Mouse (Mus musculus) spleen, adult 18-20 months (tissue): ENCODE measurements at regions not wholly inside any gene's neighbourhood (a gene's known extent, or its start where the extent isn't known, plus 50 kb on each side); places are given as distances from the start of the nearest gene placed in this dataset.

Experiments
- DNase-seq, 2 experiments: peaks; one replicate each; pipeline ENCODE4 v3.0.0; 2022; ENCODE audit warnings: mixed read lengths in 2 of 2

DNA sequence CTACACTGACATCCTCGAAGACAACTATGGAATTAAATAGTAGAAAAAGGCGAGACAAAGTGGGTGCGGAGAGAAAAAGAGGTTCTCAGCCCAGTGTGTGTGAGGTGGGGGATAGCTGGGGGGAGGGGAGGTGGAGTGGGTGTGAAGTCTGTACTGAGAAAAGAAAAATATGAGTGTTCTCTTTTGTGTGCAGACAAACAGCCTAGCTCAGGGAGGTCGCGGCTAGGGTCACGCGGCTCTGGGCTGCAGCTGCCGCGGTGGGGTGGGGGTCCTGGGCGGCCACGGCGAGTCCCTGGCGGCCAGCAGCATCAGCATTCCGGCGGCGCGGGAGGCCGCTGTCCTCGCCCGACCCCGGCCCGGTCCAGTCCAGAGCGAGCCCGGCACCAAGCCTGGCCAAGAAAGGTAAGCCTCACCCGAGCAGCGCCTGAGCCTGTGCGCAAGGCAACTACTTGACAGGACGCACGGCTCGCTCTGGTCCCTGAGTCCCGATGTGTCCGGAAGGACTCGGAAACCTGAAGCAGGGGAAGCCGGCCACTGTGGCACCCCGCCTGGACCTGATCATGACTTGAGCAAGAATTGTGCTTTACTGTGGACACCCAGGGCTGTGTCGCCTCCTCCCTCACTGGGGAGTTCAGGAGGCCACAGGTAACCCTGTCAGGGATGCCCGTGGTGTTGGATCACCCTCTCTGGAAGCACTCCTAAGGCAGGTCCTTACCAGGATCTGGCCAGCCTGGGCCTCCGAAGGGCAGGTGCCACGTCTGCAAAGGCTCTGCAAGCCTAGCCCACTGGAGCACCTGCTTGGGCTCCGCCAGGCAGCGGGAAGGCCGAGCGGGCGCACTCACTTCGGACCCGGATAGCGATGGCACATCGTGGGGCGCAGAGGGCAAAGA is 91.4 kb upstream of the Dio3 start:
- DNase-seq = no peak

DNA sequence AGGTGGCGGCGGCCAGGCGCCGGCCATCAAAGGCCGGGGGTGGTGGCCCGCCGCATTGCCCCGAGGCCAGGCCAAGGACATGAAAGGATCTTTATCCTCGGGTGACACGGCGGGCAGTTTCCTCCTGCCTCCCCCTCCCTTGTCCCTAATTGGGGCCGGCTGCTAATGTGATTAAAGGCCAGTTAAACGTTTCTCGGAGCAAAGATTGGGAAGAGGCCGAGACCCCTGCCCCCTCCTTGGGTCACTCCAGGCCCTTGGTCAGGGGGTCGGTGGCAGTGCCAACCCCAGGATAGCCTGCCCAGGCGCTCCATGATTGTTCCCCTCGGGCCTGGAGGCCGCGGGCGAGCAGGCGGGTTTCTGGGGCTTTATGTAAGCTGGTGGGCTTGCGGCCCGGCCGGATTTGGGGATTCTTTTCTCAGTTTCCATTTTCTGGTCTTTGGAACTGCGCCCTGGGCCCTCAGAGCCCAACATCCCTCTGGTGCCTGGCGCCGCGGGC is 90.7 kb upstream of the Dio3 start:
- DNase-seq = no peak

DNA sequence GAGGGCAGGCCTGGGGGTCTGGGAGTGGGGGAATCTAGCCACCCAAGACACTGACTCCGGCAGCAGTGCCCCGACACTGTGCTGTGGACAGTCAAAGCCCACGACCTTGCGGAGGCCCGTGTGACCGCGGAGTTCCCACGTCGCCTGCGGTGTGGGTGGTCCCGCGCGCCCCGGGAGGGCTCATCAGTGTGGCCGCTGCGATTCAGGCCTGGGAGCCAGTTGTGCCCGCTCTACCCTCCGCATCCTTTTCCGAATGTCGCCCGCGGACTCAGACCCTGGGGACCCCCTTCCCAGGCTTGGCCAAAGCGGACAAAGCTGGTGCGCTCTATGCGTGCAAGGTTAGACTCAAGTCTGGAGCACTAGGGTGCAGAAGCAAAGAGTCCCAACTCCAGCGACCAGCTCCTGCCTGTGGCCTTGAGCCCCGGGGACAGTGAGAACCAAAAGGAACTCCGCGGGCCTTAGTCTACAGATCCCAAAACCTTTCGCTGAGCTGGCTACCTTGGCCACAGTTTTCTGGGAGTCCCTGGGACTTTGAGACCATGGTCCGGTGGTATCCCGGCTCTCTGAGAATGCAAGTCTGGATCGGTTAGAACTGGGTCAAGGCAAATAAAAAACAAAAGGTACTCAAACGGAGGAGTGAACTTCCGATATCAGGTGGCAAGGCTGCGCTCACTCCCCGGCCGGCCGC is 90.1 kb upstream of the Dio3 start:
- no peak for DNase-seq

DNA sequence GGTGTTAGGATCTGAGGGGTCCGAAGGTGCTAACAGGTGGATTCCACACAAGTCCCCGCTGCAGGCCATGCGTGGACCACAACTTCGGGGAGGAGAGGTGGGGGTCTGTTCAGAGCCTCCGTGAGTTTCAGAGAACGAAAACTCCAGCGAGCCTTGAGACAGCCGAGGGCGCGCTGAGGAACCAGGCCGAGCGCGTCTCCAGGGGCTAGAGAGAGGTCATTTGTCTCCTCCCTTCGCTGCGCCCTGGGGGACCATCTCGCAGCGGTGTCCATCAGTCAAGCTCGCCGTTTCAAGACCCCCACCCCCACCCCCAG is 89.6 kb upstream of the Dio3 start:
- no peak for DNase-seq

DNA sequence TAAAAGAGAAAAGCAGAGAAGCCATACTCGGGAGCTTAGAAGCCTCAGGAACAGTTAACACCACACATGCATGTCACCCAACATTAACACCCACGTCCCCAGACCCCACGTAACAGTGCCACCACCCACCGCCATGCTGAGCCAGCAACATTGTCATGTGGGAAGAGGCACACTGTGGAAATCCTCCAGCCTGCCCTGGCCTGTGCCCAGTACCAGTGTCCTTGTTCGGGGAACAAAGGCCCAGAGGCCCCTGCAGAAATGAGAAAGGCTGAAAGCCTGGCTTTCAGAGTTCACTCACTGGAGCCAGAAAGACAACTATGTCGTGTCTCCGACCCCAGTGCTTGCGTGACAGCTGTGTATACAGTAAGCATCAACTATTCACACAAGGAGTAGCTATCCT is 86.7 kb upstream of the Dio3 start:
- DNase-seq = no peak

DNA sequence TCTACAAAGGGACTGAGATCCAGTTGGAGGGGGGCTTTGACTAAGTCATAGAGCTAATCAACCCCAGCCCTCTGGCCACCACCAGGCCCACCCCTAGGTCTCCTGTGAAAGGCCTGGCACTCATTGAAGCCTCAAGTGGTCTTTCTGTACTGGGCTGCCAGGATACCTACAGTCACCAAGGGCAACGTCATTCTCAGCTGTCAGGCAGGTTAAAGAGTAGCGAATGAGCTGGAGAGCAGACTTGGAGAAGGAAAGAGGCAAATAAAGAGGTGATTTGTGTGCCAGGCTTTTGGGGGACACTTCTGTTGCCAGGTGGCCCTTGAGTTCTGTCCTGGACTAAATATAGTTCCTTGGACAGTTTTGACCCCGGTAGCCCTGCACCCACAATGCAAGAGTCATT is 81.5 kb upstream of the Dio3 start:
- DNase-seq = no peak

DNA sequence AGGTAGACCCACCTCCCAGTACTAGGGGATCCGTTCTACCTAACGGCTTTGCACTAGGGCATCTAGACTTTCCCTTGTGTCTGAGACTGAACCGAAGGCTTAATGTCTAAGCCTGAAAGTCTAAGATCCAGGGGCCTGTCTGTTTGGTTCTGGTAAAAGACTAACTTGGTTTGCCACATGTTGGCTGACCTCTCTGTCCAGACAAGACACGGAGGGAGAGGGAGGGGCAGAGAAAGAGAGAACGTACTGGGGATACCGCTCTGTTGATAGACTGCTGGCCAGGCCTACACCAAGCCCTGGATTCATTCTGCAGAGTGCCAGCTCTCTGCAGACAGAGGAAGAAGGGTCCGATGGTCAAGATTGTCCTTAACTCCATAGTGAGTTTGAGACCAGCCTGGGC is 78.4 kb upstream of the Dio3 start:
- no peak for DNase-seq

DNA sequence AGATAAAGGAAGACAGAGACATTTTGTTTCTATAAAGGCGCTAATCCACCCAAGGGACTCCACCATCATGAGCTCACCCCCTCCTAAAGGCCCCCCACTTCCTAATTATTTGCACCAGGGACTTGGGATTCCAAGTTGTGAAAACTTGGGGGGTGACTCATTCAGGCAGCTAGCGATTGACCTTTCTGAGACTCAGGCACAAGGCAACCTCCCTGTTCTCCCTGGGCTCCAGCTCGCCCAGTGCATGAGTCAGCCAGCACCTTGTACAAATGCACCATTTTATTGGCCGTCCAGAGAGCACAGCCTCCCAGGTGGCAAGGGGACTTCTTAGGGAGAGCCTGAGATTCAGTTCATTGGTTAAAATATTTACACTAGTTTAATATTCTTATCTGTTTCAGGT is 78.0 kb upstream of the Dio3 start:
- DNase-seq = no peak

DNA sequence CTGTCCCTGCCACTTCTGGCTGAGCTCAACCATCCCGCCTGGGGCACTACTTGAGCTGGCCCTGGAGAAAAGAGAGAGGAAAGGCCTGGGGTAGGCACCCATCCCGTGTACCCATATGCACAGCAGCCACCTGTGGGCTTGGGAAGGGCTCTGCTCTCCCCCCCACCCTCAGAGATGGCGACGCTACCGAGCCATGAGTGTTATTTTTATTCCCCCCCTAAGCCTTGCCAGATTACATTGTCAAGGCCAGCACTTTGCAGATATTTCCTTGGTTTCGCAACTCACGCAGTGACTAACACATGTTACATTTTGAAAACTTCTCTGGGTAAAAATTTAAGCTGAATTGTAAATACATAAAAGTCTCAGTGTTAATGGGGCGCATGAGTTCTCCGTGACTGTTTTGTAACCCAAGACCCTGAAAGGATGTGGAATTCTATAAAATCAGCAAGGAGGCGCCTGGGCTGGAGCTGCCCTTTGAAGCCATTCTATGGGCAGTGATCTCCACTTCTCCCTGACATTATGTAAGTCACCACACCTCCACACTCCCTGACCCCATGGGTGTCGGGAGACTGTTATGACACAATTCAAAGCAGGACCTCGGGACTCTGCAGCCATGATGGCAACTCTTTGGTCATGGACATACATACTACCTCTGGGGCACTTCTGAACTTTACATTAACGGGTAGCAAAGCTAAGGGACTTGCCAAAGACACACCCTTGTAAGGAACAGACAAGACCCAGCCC is 75.4 kb upstream of the Dio3 start:
- DNase-seq = no peak

DNA sequence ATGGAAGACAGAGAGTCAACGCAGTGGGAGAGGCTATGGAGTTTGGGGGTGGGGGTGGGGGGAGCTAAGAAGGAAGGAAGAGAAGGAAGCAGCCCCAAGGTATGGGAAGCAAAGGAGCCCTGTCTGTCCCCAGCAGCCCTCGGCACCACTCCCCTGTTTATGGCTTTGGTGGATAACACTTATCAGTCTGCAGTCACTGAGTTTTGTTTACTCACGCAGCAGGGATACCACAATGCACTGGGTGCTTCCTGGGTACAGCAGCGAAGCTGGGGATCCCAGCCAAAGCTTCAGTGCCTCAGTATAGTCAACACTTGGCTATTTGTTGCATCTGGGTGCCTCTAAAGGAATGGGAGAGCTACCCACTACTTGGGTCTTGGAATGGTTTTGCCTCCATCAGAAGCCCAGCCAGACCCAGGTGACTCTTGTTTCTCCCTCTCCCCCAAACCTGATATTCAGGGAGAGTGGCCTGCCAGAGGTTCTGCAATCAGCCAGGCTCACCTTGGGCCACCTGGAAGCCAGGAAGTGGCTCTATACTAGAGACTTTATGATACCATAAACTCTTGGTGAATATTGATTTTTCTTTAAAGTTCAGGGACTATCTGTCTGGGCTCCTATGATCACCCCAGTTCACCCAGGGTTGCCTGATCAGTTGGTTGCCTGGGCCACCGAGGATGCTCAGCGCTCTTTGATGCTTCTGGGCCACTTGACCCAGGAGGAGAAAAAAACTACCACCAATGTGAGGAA is 74.5 kb upstream of the Dio3 start:
- DNase-seq = no peak

DNA sequence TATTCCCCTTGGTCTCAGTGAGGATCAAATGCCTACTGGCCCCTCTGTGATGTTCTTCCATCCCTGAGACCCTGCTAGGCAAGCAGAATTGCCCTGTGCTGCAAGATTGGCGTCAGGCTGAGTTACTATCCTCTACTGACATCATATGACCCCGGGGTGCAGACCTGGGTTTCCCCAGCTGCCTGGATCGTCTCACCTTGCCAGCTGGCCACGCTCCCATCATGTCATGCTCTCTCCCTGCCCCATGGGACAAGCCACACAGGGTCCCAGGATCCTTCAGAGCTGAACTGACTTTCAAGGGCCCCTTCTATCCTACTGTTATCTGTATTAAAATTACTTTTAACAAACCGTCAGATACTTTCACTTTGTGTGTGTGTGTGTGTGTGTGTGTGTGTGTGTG is 72.6 kb upstream of the Dio3 start:
- no peak for DNase-seq

DNA sequence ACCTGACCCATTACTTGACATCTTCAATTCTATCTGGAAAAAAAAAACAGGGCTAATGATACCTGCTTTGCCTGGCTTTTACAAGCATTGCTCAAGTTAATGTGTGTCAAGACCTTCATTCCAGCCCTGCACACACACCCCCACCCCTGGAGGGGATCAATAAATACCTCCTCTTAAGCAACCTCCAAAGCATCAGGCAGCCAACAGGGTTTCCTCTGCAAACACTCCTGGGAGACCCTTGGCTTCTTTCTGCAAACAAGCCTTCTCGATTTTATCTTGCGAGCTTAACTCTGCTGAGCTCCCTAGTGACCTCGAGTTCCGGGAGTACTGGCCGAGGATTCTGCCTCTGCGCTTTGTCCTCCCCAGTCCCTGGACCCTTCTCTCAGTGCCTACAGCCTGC is 72.1 kb upstream of the Dio3 start:
- no peak for DNase-seq

DNA sequence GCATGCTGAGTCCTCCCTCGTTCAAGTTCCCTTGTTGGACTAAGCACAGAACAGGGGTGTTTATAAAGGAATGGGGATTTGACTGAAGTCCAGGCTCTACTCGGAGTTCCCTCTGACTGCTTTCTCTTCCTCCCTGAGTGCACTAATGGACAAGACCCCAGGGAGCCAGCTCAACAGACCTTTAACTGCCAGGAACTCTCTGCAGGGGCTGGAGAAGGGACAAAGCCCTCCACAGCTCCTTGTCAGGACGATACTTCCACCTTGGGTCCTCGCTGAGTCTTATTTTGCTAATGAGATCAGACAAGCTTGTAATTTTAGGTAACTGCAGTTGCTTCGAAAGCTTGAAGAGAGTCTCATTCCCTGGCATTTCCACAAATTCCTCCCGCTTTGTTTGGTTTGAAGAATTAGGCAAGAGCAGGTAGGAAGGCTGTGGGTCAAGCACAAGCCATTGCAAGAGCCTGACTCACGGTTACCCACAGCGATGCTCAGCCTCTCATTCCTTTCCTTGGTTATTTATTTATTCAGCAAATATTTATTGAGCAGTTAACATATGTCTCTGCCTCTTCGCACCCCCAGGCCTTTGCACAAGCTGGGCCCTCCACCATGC is 71.5 kb upstream of the Dio3 start:
- no peak for DNase-seq

DNA sequence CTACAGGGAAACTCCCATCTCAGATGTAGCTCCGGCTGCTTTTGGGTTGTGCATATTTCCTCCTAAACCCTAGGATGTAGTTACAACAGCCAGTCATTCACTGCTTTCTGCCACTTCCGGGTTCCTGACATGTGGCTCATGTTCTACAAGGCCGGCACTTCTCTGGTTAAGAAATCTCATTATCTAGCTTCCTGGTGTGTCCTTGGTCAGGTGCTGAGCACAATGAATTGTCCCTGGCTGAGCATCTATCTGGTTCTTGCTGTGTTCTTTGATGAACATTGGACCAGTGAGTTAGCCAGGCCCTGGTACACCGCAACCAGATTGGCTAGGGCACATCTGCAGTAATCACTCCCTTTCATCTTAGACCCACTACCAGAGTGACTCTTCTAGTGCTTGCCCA is 66.2 kb upstream of the Dio3 start:
- DNase-seq = no peak

DNA sequence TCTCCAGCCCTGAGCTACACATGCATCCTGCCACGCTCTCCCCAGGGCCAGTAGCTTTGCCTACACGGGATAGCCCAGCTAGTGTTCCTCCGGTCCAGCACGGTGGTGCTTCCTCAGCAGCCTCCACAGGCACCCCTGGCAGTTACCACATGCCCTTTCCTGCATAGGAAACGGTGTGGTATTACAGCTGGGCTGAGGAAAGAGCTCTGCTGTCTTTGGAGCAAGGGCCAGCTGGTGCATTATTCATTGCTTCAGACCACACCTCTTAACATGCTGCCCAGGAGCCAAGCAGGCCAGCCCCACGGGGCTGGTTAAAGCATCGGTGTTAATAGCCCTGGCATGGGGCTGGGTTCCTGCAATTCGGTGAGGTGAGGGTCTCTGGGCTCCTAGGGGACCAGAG is 64.0 kb upstream of the Dio3 start:
- DNase-seq = no peak

DNA sequence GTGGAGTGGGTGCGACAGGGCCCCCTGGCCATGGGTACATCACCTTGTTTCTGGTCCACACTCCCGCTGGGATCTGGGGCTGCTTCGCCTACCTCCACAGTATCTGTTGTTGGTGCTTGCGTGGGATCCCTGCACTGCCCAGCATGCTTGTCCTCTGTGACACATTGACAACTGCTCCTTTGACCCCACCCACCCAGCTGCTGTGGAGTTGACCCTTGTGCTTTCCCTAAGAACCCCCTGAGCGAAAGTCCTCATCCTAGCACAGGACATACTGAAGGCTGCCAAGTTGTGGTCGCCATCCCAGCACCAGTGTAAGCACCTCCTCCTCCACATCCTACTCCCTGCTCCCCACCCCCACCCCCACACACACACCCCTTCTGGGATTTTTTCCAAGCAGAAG is 63.6 kb upstream of the Dio3 start:
- no peak for DNase-seq

DNA sequence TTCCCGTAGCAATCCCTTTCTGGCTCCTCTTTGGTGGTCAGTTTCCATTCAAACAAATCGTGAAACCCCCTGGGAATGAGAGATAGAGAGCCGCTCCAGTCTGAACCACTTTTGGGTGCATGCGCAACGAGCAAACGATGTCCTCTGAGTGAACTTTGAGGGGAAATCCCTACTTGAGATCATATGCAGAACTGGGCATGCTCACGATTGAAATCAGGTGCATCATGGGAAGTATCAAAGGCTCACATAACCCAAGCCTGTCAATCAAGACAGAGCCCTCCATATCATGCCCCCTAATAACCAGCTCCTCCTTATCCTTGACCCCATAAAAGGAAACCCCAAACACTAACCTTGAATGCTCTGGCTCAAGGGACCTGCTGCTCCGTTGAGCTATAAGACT is 59.1 kb upstream of the Dio3 start:
- no peak for DNase-seq

DNA sequence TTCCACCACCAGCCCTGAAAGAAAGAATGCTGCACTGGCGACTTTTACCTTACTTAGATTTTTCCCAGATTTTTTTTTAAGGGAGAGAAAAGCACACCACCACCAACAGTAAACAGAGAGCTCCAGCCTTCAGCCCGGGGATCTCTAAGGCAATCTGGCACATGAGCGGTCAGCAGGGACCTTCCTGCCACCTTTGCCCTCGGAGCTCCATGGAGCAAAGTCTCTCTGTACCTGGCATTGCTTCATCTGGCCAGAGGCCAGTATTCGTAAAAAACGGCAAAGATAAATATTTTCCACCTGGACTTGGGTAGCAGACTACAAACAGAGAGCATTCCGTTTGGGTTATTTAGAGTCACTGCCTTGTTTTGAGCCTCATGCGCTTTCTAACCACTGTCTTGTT is 58.4 kb upstream of the Dio3 start:
- no peak for DNase-seq

DNA sequence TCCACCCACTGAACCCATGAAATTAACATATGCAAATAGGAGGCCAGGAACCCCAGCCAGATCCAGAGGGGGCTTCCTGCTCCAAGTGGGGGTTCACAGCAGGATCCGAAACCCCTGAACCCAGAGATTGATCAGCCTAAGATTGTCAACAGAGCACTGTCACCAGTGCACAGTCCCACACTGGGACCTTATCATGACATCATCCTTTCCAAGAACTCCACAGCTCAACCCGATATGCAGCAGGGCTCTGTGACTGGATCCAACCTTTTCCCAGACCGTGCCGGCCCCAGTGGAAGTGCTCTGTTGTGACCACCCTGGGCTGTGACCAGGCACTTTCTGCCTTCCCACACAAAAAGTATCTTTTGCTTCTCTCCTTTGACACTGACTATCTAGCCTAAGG is 57.7 kb upstream of the Dio3 start:
- DNase-seq = no peak

DNA sequence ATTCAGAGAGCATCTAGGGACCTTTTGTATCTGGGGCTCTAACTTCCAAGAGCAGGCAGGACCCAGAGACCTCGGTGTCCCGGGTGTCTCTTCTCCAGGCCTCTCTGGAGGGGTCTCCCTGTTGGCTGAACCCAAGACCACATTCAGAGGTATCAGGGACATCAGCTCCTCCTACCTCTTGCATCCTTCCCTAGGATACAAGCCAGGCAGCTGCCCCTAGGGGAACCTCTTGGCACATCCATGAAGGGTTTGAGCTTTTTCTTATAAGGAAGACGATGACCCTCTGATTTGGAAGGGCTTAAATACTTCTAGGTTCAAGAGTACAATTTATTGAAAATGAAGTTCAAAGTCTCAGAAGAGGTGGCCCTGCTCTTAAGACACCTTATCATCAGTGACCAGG is 57.2 kb upstream of the Dio3 start:
- DNase-seq = no peak

DNA sequence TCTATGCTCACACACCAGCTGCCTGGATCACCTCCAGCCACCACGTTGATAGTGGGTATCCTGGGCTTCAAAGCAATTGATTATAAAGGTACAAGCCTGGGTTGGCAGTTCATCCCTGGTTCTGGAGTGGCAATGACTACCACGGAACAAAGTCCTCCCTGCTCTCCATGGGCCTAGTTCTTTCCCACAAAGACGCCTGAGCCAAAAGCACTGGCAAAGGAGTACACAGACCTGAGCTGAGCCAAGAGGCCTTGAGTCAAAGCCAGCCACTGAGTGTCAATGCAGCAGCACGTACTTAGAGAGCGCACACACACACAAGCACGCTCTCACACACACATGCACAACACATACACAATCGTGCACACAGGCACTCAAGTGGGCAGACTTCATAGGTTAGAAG is 54.6 kb upstream of the Dio3 start:
- DNase-seq = no peak

DNA sequence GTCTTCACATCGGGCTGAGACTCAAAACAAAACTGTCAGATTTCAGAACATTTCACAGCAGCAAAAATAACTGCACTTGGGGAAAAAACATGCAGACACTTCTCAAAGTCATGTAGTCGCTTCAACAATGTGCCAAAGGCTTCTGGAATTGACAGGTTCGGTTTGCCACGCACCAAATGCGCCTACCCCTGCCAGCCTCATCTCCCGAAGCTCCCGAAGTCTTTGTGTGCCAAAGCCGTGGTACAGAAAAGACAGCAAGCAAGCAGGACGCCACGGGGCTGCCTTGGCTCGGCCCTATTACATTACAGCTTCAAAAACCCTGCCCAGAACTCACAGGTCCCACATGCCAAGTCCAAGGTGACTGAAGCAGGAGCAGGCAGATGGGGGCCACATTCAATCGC is 50.9 kb upstream of the Dio3 start:
- DNase-seq = no peak
